Mouse (Mus musculus) CH12.LX (cell line): ENCODE results near the gene Zfp239. TPM values are rescaled to one million over a fixed set of nuclear protein-coding genes. Genes with fewer than 3 reads are reported as not detected.

Experiments
- DNase-seq: peaks from one replicate; pipeline ENCODE4 v3.0.0-alpha.2; 2013; ENCODE audit errors: extremely low read depth
- H3K27ac ChIP-seq: 2 replicates; pipeline ENCODE4 v1.5.1; 2012; ENCODE audit warnings: low read depth, mild to moderate bottlenecking, control low read depth, moderate library complexity; ENCODE audit not compliant: insufficient read depth
- H3K27me3 ChIP-seq: replicated peaks from 2 replicates; pipeline ENCODE3; 2012; ENCODE audit warnings: inconsistent platforms
- H3K36me3 ChIP-seq, 2 experiments: replicated peaks in 1 of 2; 2 replicates each; pipeline versions ENCODE3 to v1.6.1; 2012; ENCODE audit warnings: inconsistent platforms in 1 of 2, low read length in 1 of 2, mild to moderate bottlenecking in 1 of 2, mixed read lengths in 1 of 2, moderate library complexity in 1 of 2; ENCODE audit not compliant: control insufficient read depth in 1 of 2, insufficient read depth in 1 of 2
- H3K4me1 ChIP-seq, 2 experiments: 2 replicates each; pipeline ENCODE4 v1.6.1; 2012; ENCODE audit warnings: inconsistent platforms in 1 of 2, moderate library complexity in 1 of 2; ENCODE audit not compliant: insufficient read depth in 2 of 2, control insufficient read depth in 1 of 2
- H3K4me2 ChIP-seq: 2 replicates; pipeline ENCODE4 v1.6.1; 2012; ENCODE audit warnings: low read depth, mild to moderate bottlenecking, control low read depth; ENCODE audit not compliant: poor library complexity, insufficient read depth, severe bottlenecking
- H3K4me3 ChIP-seq, 3 experiments: fragments of 150-350 bp in 1 of 3; sonication (generic) in 1 of 3; replicated peaks in 1 of 3; 2 replicates each; pipeline versions ENCODE3 to v1.5.1; 2011 to 2012; ENCODE audit warnings: low read depth in 2 of 3, low read length in 2 of 3, mild to moderate bottlenecking in 2 of 3, moderate library complexity in 2 of 3, control low read depth in 1 of 3, improper control_type of control experiment in 1 of 3, inconsistent platforms in 1 of 3, mixed read lengths in 1 of 3; ENCODE audit not compliant: poor library complexity in 1 of 3
- H3K79me2 ChIP-seq: replicated peaks from 2 replicates; pipeline ENCODE4 v1.6.1; 2012; ENCODE audit warnings: mild to moderate bottlenecking, moderate library complexity; ENCODE audit not compliant: control insufficient read depth, poor library complexity, insufficient read depth, severe bottlenecking; ENCODE audit errors: extremely low read depth
- H3K9ac ChIP-seq: 2 replicates; pipeline ENCODE4 v1.6.1; 2012; ENCODE audit warnings: low read depth, mild to moderate bottlenecking, control low read depth, moderate library complexity; ENCODE audit not compliant: insufficient read depth
- H3K9me3 ChIP-seq: replicated peaks from 2 replicates; pipeline ENCODE3; 2012; ENCODE audit warnings: low read length, inconsistent platforms, mixed read lengths
- CHD2 ChIP-seq: IDR thresholded peaks from 2 replicates; pipeline ENCODE4 v1.6.1; 2011; ENCODE audit warnings: low read length, improper control_type of control experiment
- CTCF ChIP-seq, 2 experiments: IDR thresholded peaks in 1 of 2; conservative IDR thresholded peaks in 1 of 2; 2 replicates each; pipeline ENCODE4 v1.5.1; 2011 to 2012; ENCODE audit warnings: low read depth in 2 of 2, low read length in 2 of 2, improper control_type of control experiment in 1 of 2, inconsistent platforms in 1 of 2, mild to moderate bottlenecking in 1 of 2, moderate library complexity in 1 of 2
- EP300 ChIP-seq: IDR thresholded peaks from 2 replicates; pipeline ENCODE4 v1.6.1; 2011; ENCODE audit warnings: low read length, improper control_type of control experiment
- ETS1 ChIP-seq: conservative IDR thresholded peaks from 2 replicates; pipeline ENCODE4 v1.6.1; 2012; ENCODE audit warnings: low read depth, mild to moderate bottlenecking, inconsistent platforms, low read length, improper control_type of control experiment, moderate library complexity
- GABPA ChIP-seq: IDR thresholded peaks from 2 replicates; pipeline ENCODE4 v1.6.1; 2012; ENCODE audit warnings: low read depth, low read length, improper control_type of control experiment, inconsistent platforms; ENCODE audit not compliant: insufficient replicate concordance
- HCFC1 ChIP-seq: IDR thresholded peaks from 2 replicates; pipeline ENCODE4 v1.6.1; 2012; ENCODE audit warnings: low read depth, mild to moderate bottlenecking, inconsistent platforms, low read length, improper control_type of control experiment
- JUN ChIP-seq: IDR thresholded peaks from 2 replicates; pipeline ENCODE4 v1.6.1; 2011; ENCODE audit warnings: low read depth, mild to moderate bottlenecking, low read length, improper control_type of control experiment, moderate library complexity; ENCODE audit not compliant: insufficient read depth
- MAFK ChIP-seq: IDR thresholded peaks from 2 replicates; pipeline ENCODE4 v1.6.1; 2011; ENCODE audit warnings: low read length, improper control_type of control experiment; ENCODE audit not compliant: insufficient replicate concordance
- MAX ChIP-seq: IDR thresholded peaks from 2 replicates; pipeline ENCODE4 v1.6.1; 2011; ENCODE audit warnings: low read length, improper control_type of control experiment
- MAZ ChIP-seq: IDR thresholded peaks from 2 replicates; pipeline ENCODE4 v1.6.1; 2012; ENCODE audit warnings: low read depth, mild to moderate bottlenecking, inconsistent platforms, low read length, improper control_type of control experiment, moderate library complexity
- MXI1 ChIP-seq: IDR thresholded peaks from 2 replicates; pipeline ENCODE4 v1.6.1; 2011; ENCODE audit warnings: mild to moderate bottlenecking, low read depth, low read length, improper control_type of control experiment
- PAX5 ChIP-seq: IDR thresholded peaks from 2 replicates; pipeline ENCODE4 v1.6.1; 2012; ENCODE audit warnings: low read length, inconsistent platforms, mixed read lengths
- POLR2AphosphoS2 ChIP-seq: IDR thresholded peaks from 2 replicates; pipeline ENCODE4 v1.6.1; 2011; ENCODE audit warnings: low read depth, low read length, improper control_type of control experiment
- RAD21 ChIP-seq: IDR thresholded peaks from 2 replicates; pipeline ENCODE4 v1.6.1; 2011; ENCODE audit warnings: low read depth, mild to moderate bottlenecking, low read length, improper control_type of control experiment, moderate library complexity
- RCOR1 ChIP-seq: conservative IDR thresholded peaks from 2 replicates; pipeline ENCODE4 v1.6.1; 2012; ENCODE audit warnings: low read depth, mild to moderate bottlenecking, inconsistent platforms, low read length, improper control_type of control experiment
- SMC3 ChIP-seq: IDR thresholded peaks from 2 replicates; pipeline ENCODE4 v1.6.1; 2011; ENCODE audit warnings: low read depth, low read length, improper control_type of control experiment
- TBP ChIP-seq: conservative IDR thresholded peaks from 2 replicates; pipeline ENCODE4 v1.6.1; 2011; ENCODE audit warnings: low read depth, low read length, improper control_type of control experiment
- TCF12 ChIP-seq: IDR thresholded peaks from 2 replicates; pipeline ENCODE4 v1.6.1; 2014; ENCODE audit warnings: low read depth, mild to moderate bottlenecking, inconsistent platforms, low read length, improper control_type of control experiment
- UBTF ChIP-seq: IDR thresholded peaks from 2 replicates; pipeline ENCODE4 v1.6.1; 2012; ENCODE audit warnings: low read depth, mild to moderate bottlenecking, inconsistent platforms, low read length, improper control_type of control experiment, moderate library complexity
- ZC3H11A ChIP-seq: IDR thresholded peaks from 2 replicates; pipeline ENCODE4 v1.6.1; 2012; ENCODE audit warnings: low read depth, mild to moderate bottlenecking, inconsistent platforms, low read length, improper control_type of control experiment
- ZKSCAN1 ChIP-seq: IDR thresholded peaks from 2 replicates; pipeline ENCODE4 v1.6.1; 2012; ENCODE audit warnings: low read depth, inconsistent platforms, low read length, improper control_type of control experiment, borderline replicate concordance
- ZNF384 ChIP-seq: IDR thresholded peaks from 2 replicates; pipeline ENCODE4 v1.6.1; 2012; ENCODE audit warnings: low read depth, low read length, improper control_type of control experiment, inconsistent platforms
- dilution Hi-C: fragments of 300-500 bp; cut with MboI; formaldehyde crosslinking; loops from 2 replicates; pipeline ENCODE4 v1.14.3; 2020; ENCODE audit warnings: low sequenced_read_pairs; ENCODE audit not compliant: extremely low pct_unique_long_range_greater_than_20kb, extremely low pct_ligation_motif_present
- in situ Hi-C: fragments of 300-500 bp; cut with MboI; formaldehyde crosslinking; loops from 3 replicates; pipeline ENCODE4 v1.14.3; 2019; ENCODE audit warnings: low sequenced_read_pairs, low pct_ligation_motif_present, low pct_unique_long_range_greater_than_20kb, mixed read lengths
- polyA plus RNA-seq: library from polyadenylated mRNA; unstranded; fragments of >175 nt; gene quantifications from 2 replicates; pipeline ENCODE4 v1.2.1, GENCODE M21; 2012; ENCODE audit warnings: low read depth; ENCODE audit not compliant: insufficient read length
- total RNA-seq, 2 experiments: library from RNA; depleted of rRNA; stranded (reverse); fragments of 300-350 nt in 1 of 2; fragments of >200 nt in 1 of 2; gene quantifications; 2 replicates each; pipeline ENCODE4 v1.2.3; 2012 to 2014

Gene Zfp239
- total and polyA plus RNA-seq, 3 experiments = 13.1 to 19.6 (median 16.6) TPM

GRCm38 (mm10) chr6:117893435-117893834 is 31.5 kb downstream of the Zfp239 start:
- H3K9ac ChIP-seq = no peak overlapping the region
- no peaks in the 10 kb centered on the region for H3K27me3 ChIP-seq
- no peaks in the 10 kb centered on the region for H3K79me2 ChIP-seq
- no peak overlapping the region for H3K4me2 ChIP-seq
- in situ Hi-C loops (no loop called here), dilution Hi-C loops (no loop called here)
- no peaks in the 10 kb centered on the region for H3K9me3 ChIP-seq
- H3K4me1 ChIP-seq = peaks cover 0 to 30% of the 10 kb centered on the region in 2 experiments; a peak in 3 of 4 replicates
- DNase-seq = no peak
- no peak overlapping the region for H3K27ac ChIP-seq
- no peaks in the 10 kb centered on the region for H3K36me3 ChIP-seq
- H3K4me3 ChIP-seq = no peak overlapping the region
- TF ChIP-seq MAZ (no peak), MAX (no peak), MAFK (no peak), MXI1 (no peak), CTCF (conservative IDR thresholded peaks at IDR 0.05 in 1 of 2, IDR thresholded peaks at IDR 0.05 in 1 of 2; ENCODE audit: low read depth in 2 of 2, low read length in 2 of 2) (no peak), PAX5 (no peak), ETS1 (no peak), TCF12 (no peak), UBTF (no peak), ZNF384 (no peak), SMC3 (no peak), TBP (no peak)

- no peak overlapping the region for H3K9ac ChIP-seq
- dilution Hi-C loops = no loop called here
These were observed 35.9 kb downstream of the Zfp239 start for GRCm38 (mm10) chr6:117897800-117898199.

More at GRCm38 (mm10) chr6:117897800-117898199, 35.9 kb downstream of the Zfp239 start:
- TF ChIP-seq MAX = no peak
- TF ChIP-seq RCOR1 = no peak
- TF ChIP-seq POLR2AphosphoS2 = no peak
- TF ChIP-seq JUN = no peak
- TF ChIP-seq ZKSCAN1 = no peak
- no peak for TF ChIP-seq ZNF384
- no peak for TF ChIP-seq RAD21
- TF ChIP-seq EP300 = no peak
- no peak for TF ChIP-seq HCFC1
- TF ChIP-seq CHD2 = no peak
- TF ChIP-seq GABPA = no peak
- no peak for TF ChIP-seq ZC3H11A
- no peak overlapping the region for H3K4me2 ChIP-seq
- H3K9me3 ChIP-seq = no peaks in the 10 kb centered on the region
- peaks cover 24% of the 10 kb centered on the region for H3K79me2 ChIP-seq
- H3K4me3 ChIP-seq = no peak overlapping the region
- H3K36me3 ChIP-seq = no peaks in the 10 kb centered on the region
- H3K4me1 ChIP-seq = peaks cover 6 to 15% of the 10 kb centered on the region in 2 experiments; a peak in 3 of 4 replicates
- no peak for DNase-seq
- no peak overlapping the region for H3K27ac ChIP-seq
- in situ Hi-C loops = no loop called here
- no peaks in the 10 kb centered on the region for H3K27me3 ChIP-seq
